In the genomic region with DNA sequence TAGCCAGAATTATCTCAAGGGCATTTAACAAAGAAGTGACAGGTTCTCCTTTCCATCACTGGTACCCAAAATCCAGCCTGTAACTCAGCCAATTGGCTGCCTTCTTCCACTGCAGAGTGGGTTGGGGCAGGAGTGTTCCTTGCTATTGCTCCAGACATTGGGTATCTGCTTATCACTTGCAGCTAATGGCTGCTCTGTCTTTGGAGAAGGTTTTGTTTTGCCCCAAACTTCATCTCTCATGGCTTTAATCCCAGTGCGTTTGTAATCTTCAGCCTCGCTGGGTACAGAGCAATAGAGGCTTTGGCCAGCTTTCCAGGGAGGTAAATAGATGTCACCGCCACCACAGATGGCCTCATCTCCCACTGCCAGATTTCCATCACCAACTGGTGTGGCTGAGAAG, we compare ENCODE assay signal across 16 mouse cellular contexts.
DNase-seq lines count a peak whose midpoint lies in the region; ATAC-seq lines count a peak whose summit lies in the region.
"Had no signal": no experiment of that assay in that cellular context is flagged by ENCODE, and none has a peak within 500 bp of the region (broad histone marks: within the 10 kb centered on the region; RNA-seq: fewer than 3 reads in every experiment).

No protein-coding gene starts in this region.

- DNase-seq in hindbrain, embryonic 10.5 days (ENCODE audit: low spot score): no peak
- peak; percentile 62 for DNase-seq in brain, adult 2 months (ENCODE audit: low read depth, low spot score)
- DNase-seq in cerebellum, adult 9-11 months: peak; percentile 18
- no peak for DNase-seq in right cerebral cortex, postnatal 25 days
- no peak for DNase-seq in layer of hippocampus, adult 9-11 months
- DNase-seq in right cerebral cortex, postnatal 4 days: no peak
- DNase-seq: gastrocnemius, postnatal 10 days; liver, embryonic 13.5 days; thymus, adult 2 months had no signal

- WGBS in hindbrain, embryonic 10.5 days: 78% methylated on average over 3 of the region's 3 CpGs
- WGBS in hindbrain, embryonic 12.5 days: 69% methylated on average over 3 of the region's 3 CpGs
- WGBS in forebrain, embryonic 15.5 days: 14% methylated on average over 3 of the region's 3 CpGs

- H3K9me3 ChIP-seq in hindbrain, embryonic 10.5 days: no peaks in the 10 kb centered on the region
- H3K9me3 ChIP-seq in hindbrain, embryonic 12.5 days (replicated peaks): no peaks in the 10 kb centered on the region
- no peaks in the 10 kb centered on the region for H3K9me3 ChIP-seq in forebrain, embryonic 15.5 days
- H3K9me3 ChIP-seq: embryonic facial prominence, embryonic 15.5 days; liver, embryonic 13.5 days; lung, embryonic 15.5 days; neural tube, embryonic 12.5 days; stomach, embryonic 15.5 days had no signal

- peaks cover 49% of the 10 kb centered on the region for H3K4me1 ChIP-seq in hindbrain, embryonic 10.5 days (replicated peaks)
- H3K4me1 ChIP-seq in hindbrain, embryonic 12.5 days: peaks cover 15% of the 10 kb centered on the region
- peaks cover 51% of the 10 kb centered on the region for H3K4me1 ChIP-seq in forebrain, embryonic 15.5 days
- H3K4me1 ChIP-seq: liver, embryonic 13.5 days had no signal

- no peak overlapping the region for H3K4me2 ChIP-seq in hindbrain, embryonic 12.5 days (replicated peaks)
- H3K4me2 ChIP-seq in forebrain, embryonic 15.5 days (replicated peaks): no peak overlapping the region
- H3K4me2 ChIP-seq: embryonic facial prominence, embryonic 15.5 days; liver, embryonic 13.5 days; lung, embryonic 15.5 days; neural tube, embryonic 12.5 days; stomach, embryonic 15.5 days had no signal

- ATAC-seq in hindbrain, embryonic 12.5 days (ENCODE audit: low FRiP score): no peak
- peak; percentile 72 for ATAC-seq in forebrain, embryonic 15.5 days (replicated peaks)

- no peaks in the 10 kb centered on the region for H3K36me3 ChIP-seq in hindbrain, embryonic 10.5 days
- no peaks in the 10 kb centered on the region for H3K36me3 ChIP-seq in hindbrain, embryonic 12.5 days
- no peaks in the 10 kb centered on the region for H3K36me3 ChIP-seq in forebrain, embryonic 15.5 days
- H3K36me3 ChIP-seq: embryonic facial prominence, embryonic 15.5 days; liver, embryonic 13.5 days; lung, embryonic 15.5 days; neural tube, embryonic 12.5 days; stomach, embryonic 15.5 days had no signal

- H3K27me3 ChIP-seq in hindbrain, embryonic 10.5 days (ENCODE audit: insufficient read depth, poor library complexity, severe bottlenecking): no peaks in the 10 kb centered on the region
- no peaks in the 10 kb centered on the region for H3K27me3 ChIP-seq in hindbrain, embryonic 12.5 days
- H3K27me3 ChIP-seq in forebrain, embryonic 15.5 days: no peaks in the 10 kb centered on the region; the same call in 1 of the 2 replicates
- H3K27me3 ChIP-seq: embryonic facial prominence, embryonic 15.5 days; liver, embryonic 13.5 days; lung, embryonic 15.5 days; neural tube, embryonic 12.5 days; stomach, embryonic 15.5 days had no signal

- H3K4me3 ChIP-seq in hindbrain, embryonic 10.5 days: no peak overlapping the region
- no peak overlapping the region for H3K4me3 ChIP-seq in hindbrain, embryonic 12.5 days
- no peak overlapping the region for H3K4me3 ChIP-seq in forebrain, embryonic 15.5 days
- H3K4me3 ChIP-seq: embryonic facial prominence, embryonic 15.5 days; liver, embryonic 13.5 days; lung, embryonic 15.5 days; neural tube, embryonic 12.5 days; stomach, embryonic 15.5 days had no signal

- no peak overlapping the region for H3K9ac ChIP-seq in hindbrain, embryonic 12.5 days
- H3K9ac ChIP-seq in forebrain, embryonic 15.5 days (replicated peaks): no peak overlapping the region
- H3K9ac ChIP-seq: embryonic facial prominence, embryonic 15.5 days; liver, embryonic 13.5 days; lung, embryonic 15.5 days; neural tube, embryonic 12.5 days; stomach, embryonic 15.5 days had no signal

- 0 out of 2 replicates have a peak overlapping the region, but pooled peaks have one; percentile 24 for H3K27ac ChIP-seq in hindbrain, embryonic 10.5 days
- no peak overlapping the region for H3K27ac ChIP-seq in hindbrain, embryonic 12.5 days
- H3K27ac ChIP-seq in forebrain, embryonic 15.5 days (replicated peaks): peak overlapping the region; percentile 74
- H3K27ac ChIP-seq: embryonic facial prominence, embryonic 15.5 days; liver, embryonic 13.5 days; lung, embryonic 15.5 days; macrophage; neural tube, embryonic 12.5 days; stomach, embryonic 15.5 days had no signal

Comparison
In these comparisons a context has a peak if more than half of its experiments do, and no peak if none do; other contexts are left out.
1. DNase-seq: peak in brain, adult 2 months (single experiment) and cerebellum, adult 9-11 months (single experiment); none in hindbrain, embryonic 10.5 days (single experiment), right cerebral cortex, postnatal 25 days (single experiment), layer of hippocampus, adult 9-11 months (single experiment) and right cerebral cortex, postnatal 4 days (single experiment).